Mouse (Mus musculus) intestine, embryonic 16.5 days (tissue): ENCODE measurements around the gene Crip1. TPM values are rescaled to one million over a fixed set of nuclear protein-coding genes. Genes with fewer than 3 reads are reported as not detected.
A peak's percentile ranks its signal among the peaks of the same experiment; 100 is the strongest.

Source experiments
- ATAC-seq: fragments of 200-750 bp; cut with Nextera tagmentation; 2 replicates; pipeline ENCODE4 v1.8.0; 2017; ENCODE audit warnings: moderate TSS enrichment, moderate library complexity
- H3K27ac ChIP-seq: fragments of 300-500 bp; sonication (generic); 2 replicates; pipeline ENCODE4 v1.5.1; 2014; ENCODE audit warnings: mild to moderate bottlenecking, low read length
- H3K27me3 ChIP-seq: fragments of 300-500 bp; sonication (generic); replicated peaks from 2 replicates; pipeline ENCODE4 v1.6.1; 2014; ENCODE audit warnings: low read length, control low read depth, mixed read lengths; ENCODE audit not compliant: control insufficient read depth, insufficient read depth
- H3K36me3 ChIP-seq: fragments of 300-500 bp; sonication (generic); 2 replicates; pipeline ENCODE4 v1.6.1; 2014; ENCODE audit warnings: low read length, control low read depth; ENCODE audit not compliant: control insufficient read depth, insufficient read depth
- H3K4me1 ChIP-seq: fragments of 300-500 bp; sonication (generic); 2 replicates; pipeline ENCODE4 v1.6.1; 2014; ENCODE audit warnings: low read length, control low read depth, mixed read lengths; ENCODE audit not compliant: control insufficient read depth, insufficient read depth
- H3K4me2 ChIP-seq: fragments of 300-500 bp; sonication (generic); 2 replicates; pipeline ENCODE4 v1.6.1; 2014; ENCODE audit warnings: low read depth, low read length, control low read depth
- H3K4me3 ChIP-seq: fragments of 300-500 bp; sonication (generic); 2 replicates; pipeline ENCODE4 v1.5.1; 2014; ENCODE audit warnings: mild to moderate bottlenecking, low read length
- H3K9ac ChIP-seq: fragments of 300-500 bp; sonication (generic); 2 replicates; pipeline ENCODE4 v1.6.1; 2014; ENCODE audit warnings: low read depth, low read length
- H3K9me3 ChIP-seq: fragments of 300-500 bp; sonication (generic); 2 replicates; pipeline ENCODE4 v1.6.1; 2016; ENCODE audit warnings: low read length, control low read depth; ENCODE audit not compliant: control insufficient read depth
- WGBS: fragments of 180-500 bp; shearing (Covaris S2); extraction: QIAGEN DNeasy Blood & Tissue Kit; methylation state at CpG from one replicate; pipeline ENCODE4 v1.1.7; 2014; 5-methylcytosine and 5-hydroxymethylcytosine counted together
- polyA plus RNA-seq: library from polyadenylated mRNA; unstranded; fragments of >200 nt; fragmentation: Nextera tagmentation; extraction: Ambion mirVana; gene quantifications from 2 replicates; pipeline ENCODE4 v1.2.1, GENCODE M21; 2015

Crip1 gene
- polyA plus RNA-seq, 1 experiment from 2014 or later = 489 TPM

DNA sequence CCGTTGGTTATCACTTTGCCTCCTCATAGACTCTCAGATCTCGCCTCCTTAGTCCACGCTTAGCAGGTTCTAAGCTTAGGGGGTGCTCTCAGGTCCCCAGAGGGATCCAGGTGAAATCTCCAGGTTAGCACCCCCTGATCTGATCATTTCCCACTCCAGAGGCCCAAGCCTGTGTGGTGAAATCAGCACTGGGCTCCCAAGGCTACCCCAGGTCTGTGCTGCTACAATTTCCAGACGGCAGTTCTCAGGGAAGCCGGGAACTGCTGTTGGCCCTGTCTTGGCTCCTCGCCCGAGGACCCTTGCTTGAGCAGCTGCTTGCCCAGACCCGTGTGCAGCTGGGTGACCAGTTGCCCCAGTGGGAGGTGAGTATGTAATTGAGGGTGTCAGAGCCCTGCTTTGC lies 10.9 kb downstream of the Crip1 start:
- peak overlapping the region; percentile 88 for H3K4me2 ChIP-seq
- no peak for ATAC-seq
- H3K27ac ChIP-seq = no peak overlapping the region
- no peaks in the 10 kb centered on the region for H3K9me3 ChIP-seq
- peaks cover 16% of the 10 kb centered on the region for H3K4me1 ChIP-seq
- no peaks in the 10 kb centered on the region for H3K27me3 ChIP-seq
- no peaks in the 10 kb centered on the region for H3K36me3 ChIP-seq
- H3K4me3 ChIP-seq = peak overlapping the region; percentile 76
- WGBS = 25% methylated on average over 8 of the region's 8 CpGs
- H3K9ac ChIP-seq = peak overlapping the region; percentile 74

GRCm38 (mm10) chr12:113157521-113157920 lies 11.4 kb downstream of the Crip1 start:
- Histone ChIP-seq H3K9ac (peak overlapping the region; percentile 74; the same call in 1 of the 2 replicates), H3K9me3 (no peaks in the 10 kb centered on the region), H3K4me1 (peaks cover 16% of the 10 kb centered on the region), H3K4me2 (peak overlapping the region; percentile 88), H3K36me3 (no peaks in the 10 kb centered on the region), H3K4me3 (peak overlapping the region; percentile 76; the same call in 1 of the 2 replicates), H3K27me3 (no peaks in the 10 kb centered on the region), H3K27ac (no peak overlapping the region)
- 85% methylated on average over 8 of the region's 8 CpGs for WGBS
- no peak for ATAC-seq

GRCm38 (mm10) chr12:113157971-113158370 lies 11.9 kb downstream of the Crip1 start:
- Histone ChIP-seq H3K27ac (no peak overlapping the region), H3K9me3 (no peaks in the 10 kb centered on the region), H3K9ac (no peak overlapping the region), H3K4me3 (no peak overlapping the region), H3K4me2 (no peak overlapping the region), H3K36me3 (no peaks in the 10 kb centered on the region), H3K27me3 (no peaks in the 10 kb centered on the region), H3K4me1 (peaks cover 16% of the 10 kb centered on the region)
- no peak for ATAC-seq
- WGBS = 89% methylated on average over 8 of the region's 8 CpGs

DNA sequence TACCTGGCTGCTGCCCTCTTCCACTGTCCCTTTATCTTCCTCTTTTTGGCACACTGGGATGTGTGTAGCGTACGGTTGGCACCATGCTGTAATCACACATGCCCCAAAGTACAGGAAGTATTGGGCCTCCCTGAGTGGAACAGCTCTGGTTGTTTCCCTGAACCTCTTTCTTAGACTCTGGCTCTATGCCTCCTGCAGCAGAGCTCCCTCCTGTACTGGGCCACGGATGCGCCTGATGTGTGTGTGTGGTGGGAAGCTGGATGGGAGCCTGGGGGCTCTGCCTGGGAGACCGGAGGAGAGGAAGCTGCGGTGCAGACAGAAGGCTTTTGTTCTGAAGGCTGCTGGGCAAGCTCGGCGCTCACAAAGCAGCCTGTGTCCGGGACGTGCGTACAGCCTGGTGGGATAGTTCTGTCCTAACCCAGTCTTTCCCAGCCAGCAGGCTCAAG lies 17.5 kb downstream of the Crip1 start:
- Histone ChIP-seq H3K9me3 (no peaks in the 10 kb centered on the region), H3K27ac (peak overlapping the region; percentile 34; the same call in 1 of the 2 replicates), H3K27me3 (no peaks in the 10 kb centered on the region), H3K4me2 (no peak overlapping the region), H3K36me3 (no peaks in the 10 kb centered on the region), H3K4me1 (no peaks in the 10 kb centered on the region), H3K4me3 (no peak overlapping the region), H3K9ac (no peak overlapping the region)
- ATAC-seq = peak; percentile 15; the same call in 1 of the 2 replicates
- WGBS = 82% methylated on average over 11 of the region's 11 CpGs

- Histone ChIP-seq H3K4me3 (no peak overlapping the region), H3K36me3 (no peaks in the 10 kb centered on the region), H3K9ac (no peak overlapping the region), H3K4me2 (no peak overlapping the region), H3K27ac (no peak overlapping the region), H3K27me3 (no peaks in the 10 kb centered on the region), H3K9me3 (no peaks in the 10 kb centered on the region), H3K4me1 (no peaks in the 10 kb centered on the region)
- peak; percentile 27 for ATAC-seq
- WGBS = 76% methylated on average over 9 of the region's 9 CpGs
Observed at GRCm38 (mm10) chr12:113168031-113168536, 22.0 kb downstream of the Crip1 start.

GRCm38 (mm10) chr12:113176960-113177725 lies 31.0 kb downstream of the Crip1 start:
- ATAC-seq = peak; percentile 44; the same call in 1 of the 2 replicates
- no peaks in the 10 kb centered on the region for H3K36me3 ChIP-seq
- no peak overlapping the region for H3K4me3 ChIP-seq
- no peaks in the 10 kb centered on the region for H3K4me1 ChIP-seq
- WGBS = 87% methylated on average over 18 of the region's 18 CpGs
- H3K9ac ChIP-seq = no peak overlapping the region
- H3K4me2 ChIP-seq = no peak overlapping the region
- no peak overlapping the region for H3K27ac ChIP-seq
- no peaks in the 10 kb centered on the region for H3K9me3 ChIP-seq
- no peaks in the 10 kb centered on the region for H3K27me3 ChIP-seq

DNA sequence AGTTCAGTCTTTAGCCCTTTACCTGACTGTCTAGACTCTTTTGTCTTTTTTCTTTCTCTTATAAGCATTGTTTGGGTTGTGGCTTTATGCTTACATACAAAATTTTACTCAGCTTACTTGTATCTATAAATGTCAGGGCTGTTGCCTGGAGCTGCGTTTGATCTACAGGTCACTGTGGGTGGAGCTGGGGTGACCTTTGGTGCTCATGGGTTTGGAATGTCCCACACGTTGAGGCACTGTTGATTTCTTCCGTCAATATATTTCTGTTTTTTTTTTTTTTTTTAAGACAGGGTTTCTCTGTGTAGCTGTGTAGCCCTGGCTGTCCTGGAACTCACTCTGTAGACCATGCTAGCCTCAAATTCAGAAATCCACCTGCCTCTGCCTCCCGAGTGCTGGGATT lies 34.9 kb downstream of the Crip1 start:
- peaks cover 8% of the 10 kb centered on the region for H3K4me1 ChIP-seq
- H3K9me3 ChIP-seq = no peaks in the 10 kb centered on the region
- no peak for ATAC-seq
- H3K4me2 ChIP-seq = no peak overlapping the region
- no peak overlapping the region for H3K27ac ChIP-seq
- H3K27me3 ChIP-seq = peaks cover 6% of the 10 kb centered on the region
- 49% methylated on average over 4 of the region's 4 CpGs for WGBS
- H3K4me3 ChIP-seq = no peak overlapping the region
- H3K9ac ChIP-seq = no peak overlapping the region
- H3K36me3 ChIP-seq = no peaks in the 10 kb centered on the region

- WGBS = 62% methylated on average over 5 of the region's 5 CpGs
- Histone ChIP-seq H3K4me3 (no peak overlapping the region), H3K9me3 (no peaks in the 10 kb centered on the region), H3K27me3 (peaks cover 18% of the 10 kb centered on the region), H3K36me3 (no peaks in the 10 kb centered on the region), H3K27ac (no peak overlapping the region), H3K4me1 (peaks cover 25% of the 10 kb centered on the region), H3K4me2 (no peak overlapping the region), H3K9ac (no peak overlapping the region)
- ATAC-seq = no peak
Observed at GRCm38 (mm10) chr12:113184945-113185344, 38.8 kb downstream of the Crip1 start.

DNA sequence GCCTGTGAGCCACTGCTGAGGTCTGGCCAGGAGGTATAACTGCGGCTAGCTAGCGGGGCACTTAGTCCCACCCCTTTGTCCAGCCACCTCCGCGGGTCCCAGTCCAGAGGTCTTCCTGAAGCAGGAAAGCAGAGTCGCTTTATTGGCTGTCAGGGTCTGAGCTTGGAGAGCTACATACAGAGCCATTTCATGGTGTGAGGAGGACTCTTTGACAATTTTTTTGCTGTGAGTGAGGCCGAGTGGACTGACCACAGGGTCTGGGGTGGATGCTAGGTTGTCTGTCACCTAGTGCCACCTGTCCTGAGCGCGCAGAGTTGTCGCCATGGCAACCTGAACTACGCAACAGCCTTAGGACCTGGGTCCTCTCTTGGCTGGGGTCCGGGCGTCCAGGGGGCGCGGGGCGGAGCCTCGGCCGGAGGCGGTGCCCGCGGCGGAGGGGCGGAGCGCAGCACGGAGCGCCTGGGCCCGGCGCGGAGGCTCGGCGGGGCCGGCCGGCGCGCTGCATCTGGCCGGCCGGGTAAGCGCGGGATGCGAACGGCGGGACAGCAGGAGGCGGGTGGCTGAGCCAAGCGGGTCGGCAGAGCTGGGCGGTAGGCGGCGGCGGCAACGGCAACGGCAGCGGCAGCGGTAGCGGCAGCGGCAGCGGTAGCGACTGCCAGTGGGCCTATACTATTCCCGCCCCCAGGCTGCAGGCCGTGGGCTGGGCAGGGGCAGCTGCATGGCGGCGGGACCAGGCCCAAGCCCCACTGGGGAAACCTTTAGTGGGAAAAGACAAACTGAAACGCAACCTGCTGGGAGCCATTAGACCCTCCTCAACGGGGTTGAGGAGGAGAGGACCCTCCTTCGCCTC lies 39.6 kb downstream of the Crip1 start, which contains the start of gene Tmem121:
Gene Tmem121, plus strand, starts transcription at position 489 of the 850 bp plus-strand sequence.
- peaks cover 25% of the 10 kb centered on the region for H3K4me1 ChIP-seq
- peak within 1 kb of the TSS; percentile 61 for H3K4me3 ChIP-seq
- peak; percentile 41; the same call in 1 of the 2 replicates for ATAC-seq
- H3K27me3 ChIP-seq = peaks cover 18% of the 10 kb centered on the region
- no peak within 1 kb of the TSS for H3K27ac ChIP-seq
- peak within 1 kb of the TSS; percentile 71 for H3K9ac ChIP-seq
- no peaks in the 10 kb centered on the region for H3K36me3 ChIP-seq
- peak within 1 kb of the TSS; percentile 88 for H3K4me2 ChIP-seq
- 2% methylated on average over 63 of the region's 63 CpGs for WGBS
- no peaks in the 10 kb centered on the region for H3K9me3 ChIP-seq
